Mouse (Mus musculus): ENCODE measurements at regions not wholly inside any gene's neighbourhood (a gene's known extent, or its start where the extent isn't known, plus 50 kb on each side); places are given as distances from the start of the nearest gene placed in this dataset.

GRCm38 (mm10) chr2:50833791-50834190 is 315.1 kb downstream of the Rnd3 start:
- no peak for DNase-seq (ENCODE audit: low spot score in 2 of 2)

GRCm38 (mm10) chr2:50832471-50832870 is 316.4 kb downstream of the Rnd3 start:
- no peak for DNase-seq (ENCODE audit: low spot score in 2 of 2)

- no peak for DNase-seq (ENCODE audit: low spot score in 2 of 2)
Observed at GRCm38 (mm10) chr2:50830056-50830720, 318.7 kb downstream of the Rnd3 start.

GRCm38 (mm10) chr2:50827097-50827496 is 321.8 kb downstream of the Rnd3 start:
- no peak for DNase-seq (ENCODE audit: low spot score in 2 of 2)

- DNase-seq (ENCODE audit: low spot score in 2 of 2) = no peak
Observed at GRCm38 (mm10) chr2:50826537-50826936, 322.4 kb downstream of the Rnd3 start.

- no peak for DNase-seq (ENCODE audit: low spot score in 2 of 2)
Observed at GRCm38 (mm10) chr2:50825626-50826025, 323.3 kb downstream of the Rnd3 start.

- DNase-seq (ENCODE audit: low spot score in 2 of 2) = no peak
Observed at GRCm38 (mm10) chr2:50824782-50825181, 324.1 kb downstream of the Rnd3 start.

- no peak for DNase-seq (ENCODE audit: low spot score in 2 of 2)
Observed at GRCm38 (mm10) chr2:50822738-50823137, 326.2 kb downstream of the Rnd3 start.

- no peak for DNase-seq (ENCODE audit: low spot score in 2 of 2)
Observed at GRCm38 (mm10) chr2:50819305-50819665, 329.6 kb downstream of the Rnd3 start.

GRCm38 (mm10) chr2:50818557-50819304 is 330.2 kb downstream of the Rnd3 start:
- no peak for DNase-seq (ENCODE audit: low spot score in 2 of 2)

- DNase-seq (ENCODE audit: low spot score in 2 of 2) = no peak
Observed at GRCm38 (mm10) chr2:50816364-50816763, 332.5 kb downstream of the Rnd3 start.

- DNase-seq (ENCODE audit: low spot score in 2 of 2) = no peak
Observed at GRCm38 (mm10) chr2:50815541-50815940, 333.4 kb downstream of the Rnd3 start.

GRCm38 (mm10) chr2:50813568-50814461 is 335.1 kb downstream of the Rnd3 start:
- no peak for DNase-seq (ENCODE audit: low spot score in 2 of 2)

GRCm38 (mm10) chr2:50812296-50812695 is 336.6 kb downstream of the Rnd3 start:
- no peak for DNase-seq (ENCODE audit: low spot score in 2 of 2)

GRCm38 (mm10) chr2:50810336-50811066 is 338.4 kb downstream of the Rnd3 start:
- no peak for DNase-seq (ENCODE audit: low spot score in 2 of 2)

- DNase-seq (ENCODE audit: low spot score in 2 of 2) = no peak
Observed at GRCm38 (mm10) chr2:50809823-50810222, 339.1 kb downstream of the Rnd3 start.

GRCm38 (mm10) chr2:50807162-50807960 is 341.6 kb downstream of the Rnd3 start:
- DNase-seq (ENCODE audit: low spot score in 2 of 2) = no peak

GRCm38 (mm10) chr2:50805645-50806044 is 343.3 kb downstream of the Rnd3 start:
- DNase-seq (ENCODE audit: low spot score in 2 of 2) = no peak

- no peak for DNase-seq (ENCODE audit: low spot score in 2 of 2)
Observed at GRCm38 (mm10) chr2:50796087-50796486, 352.8 kb downstream of the Rnd3 start.

GRCm38 (mm10) chr2:50793616-50794015 is 355.3 kb downstream of the Rnd3 start:
- no peak for DNase-seq (ENCODE audit: low spot score in 2 of 2)

- DNase-seq (ENCODE audit: low spot score in 2 of 2) = no peak
Observed at GRCm38 (mm10) chr2:50793067-50793466, 355.8 kb downstream of the Rnd3 start.

Measured in right cerebral cortex, postnatal 36 days (tissue).